Mouse (Mus musculus) intestine, embryonic 14.5 days (tissue): ENCODE data around the gene Ywhab. TPM values are rescaled to one million over a fixed set of nuclear protein-coding genes. Genes with fewer than 3 reads are reported as not detected.

Experiments
- ATAC-seq: fragments of 200-750 bp; cut with Nextera tagmentation; replicated peaks from 2 replicates; pipeline ENCODE4 v1.8.0; 2017; ENCODE audit warnings: low read depth, moderate number of reproducible peaks, moderate TSS enrichment, moderate library complexity; ENCODE audit not compliant: low FRiP score, low TSS enrichment
- DNase-seq: peaks from one replicate; pipeline ENCODE4 v3.0.0-alpha.2; 2018; ENCODE audit warnings: low spot score
- H3K27ac ChIP-seq: fragments of 300-500 bp; sonication (generic); 2 replicates; pipeline ENCODE4 v1.5.1; 2014; ENCODE audit warnings: low read depth, mild to moderate bottlenecking, control low read depth
- H3K27me3 ChIP-seq: fragments of 300-500 bp; sonication (generic); replicated peaks from 2 replicates; pipeline ENCODE4 v1.6.1; 2014; ENCODE audit warnings: low read length, control low read depth; ENCODE audit not compliant: control insufficient read depth, insufficient read depth
- H3K36me3 ChIP-seq: fragments of 300-500 bp; sonication (generic); 2 replicates; pipeline ENCODE4 v1.6.1; 2014; ENCODE audit warnings: low read length, control low read depth; ENCODE audit not compliant: control insufficient read depth, insufficient read depth
- H3K4me1 ChIP-seq: fragments of 300-500 bp; sonication (generic); replicated peaks from 2 replicates; pipeline ENCODE4 v1.6.1; 2014; ENCODE audit warnings: low read length, control low read depth, mixed read lengths; ENCODE audit not compliant: control insufficient read depth, insufficient read depth
- H3K4me2 ChIP-seq: fragments of 300-500 bp; sonication (generic); 2 replicates; pipeline ENCODE4 v1.6.1; 2014; ENCODE audit warnings: low read length
- H3K4me3 ChIP-seq: fragments of 300-500 bp; sonication (generic); 2 replicates; pipeline ENCODE4 v1.5.1; 2014; ENCODE audit warnings: low read depth, low read length, control low read depth, mixed read lengths
- H3K9ac ChIP-seq: fragments of 300-500 bp; sonication (generic); 2 replicates; pipeline ENCODE4 v1.6.1; 2014; ENCODE audit warnings: mild to moderate bottlenecking, low read length
- H3K9me3 ChIP-seq: fragments of 300-500 bp; sonication (generic); 2 replicates; pipeline ENCODE4 v1.6.1; 2016; ENCODE audit warnings: low read length, control low read depth; ENCODE audit not compliant: control insufficient read depth
- WGBS: fragments of 180-500 bp; shearing (Covaris S2); extraction: QIAGEN DNeasy Blood & Tissue Kit; methylation state at CpG from one replicate; pipeline ENCODE4 v1.1.7; 2014; 5-methylcytosine and 5-hydroxymethylcytosine counted together
- polyA plus RNA-seq: library from polyadenylated mRNA; unstranded; fragments of >200 nt; fragmentation: Nextera tagmentation; extraction: Ambion mirVana; gene quantifications from 2 replicates; pipeline ENCODE4 v1.2.1, GENCODE M21; 2014

Gene Ywhab
- 286 and 289 TPM in 2 replicates for polyA plus RNA-seq

- no peak for DNase-seq
These were observed at the start of gene Ywhab for GRCm38 (mm10) chr2:163994654-163994976. Ywhab (plus strand) TSS chr2:163994960.

GRCm38 (mm10) chr2:163946221-163946620, 48.5 kb upstream of the Ywhab start:
- Histone ChIP-seq H3K4me3 (no peak overlapping the region), H3K4me2 (no peak overlapping the region), H3K9ac (no peak overlapping the region), H3K9me3 (no peaks in the 10 kb centered on the region), H3K27ac (no peak overlapping the region), H3K36me3 (no peaks in the 10 kb centered on the region), H3K4me1 (no peaks in the 10 kb centered on the region), H3K27me3 (no peaks in the 10 kb centered on the region)
- ATAC-seq (no peak), DNase-seq (no peak)
- 65% methylated on average over 15 of the region's 15 CpGs for WGBS

More at GRCm38 (mm10) chr2:163994654-163994976, at the start of gene Ywhab:
- peaks cover 16% of the 10 kb centered on the region for H3K4me1 ChIP-seq
- H3K27ac ChIP-seq, result peak within 1 kb of the TSS; percentile 96
- H3K9ac ChIP-seq, result peak within 1 kb of the TSS; percentile 91
- peaks cover 15% of the 10 kb centered on the region; the same call in 1 of the 2 replicates for H3K36me3 ChIP-seq
- peak within 1 kb of the TSS; percentile 67 for H3K4me2 ChIP-seq
- H3K4me3 ChIP-seq, result peak within 1 kb of the TSS; percentile 97
- H3K9me3 ChIP-seq, result no peaks in the 10 kb centered on the region
- H3K27me3 ChIP-seq, result no peaks in the 10 kb centered on the region
- WGBS, result 0% methylated on average over 14 of the region's 14 CpGs
- no peak for ATAC-seq

DNA sequence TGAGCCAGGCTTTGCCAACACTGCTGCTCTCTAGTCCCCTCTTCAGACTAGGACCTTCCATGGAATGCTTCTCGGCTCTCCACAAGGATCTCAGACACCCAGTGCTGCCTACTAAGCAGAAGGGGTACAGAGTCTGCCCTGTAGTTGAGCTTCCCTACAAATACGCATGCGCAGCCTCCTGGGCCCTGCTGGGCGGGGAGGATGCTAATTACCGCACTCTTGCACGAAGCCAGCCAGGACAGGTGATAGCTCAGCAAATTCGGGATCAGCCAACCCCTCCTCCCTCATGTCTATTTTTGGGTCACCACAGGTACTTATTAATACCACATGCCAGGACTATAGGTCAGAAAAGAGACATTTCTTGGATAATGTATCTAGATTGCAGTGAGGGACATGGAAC, 46.8 kb upstream of the Ywhab start:
- DNase-seq (no peak), ATAC-seq (no peak)
- H3K9ac ChIP-seq, result no peak overlapping the region
- H3K27me3 ChIP-seq, result no peaks in the 10 kb centered on the region
- 73% methylated on average over 7 of the region's 7 CpGs for WGBS
- H3K36me3 ChIP-seq, result no peaks in the 10 kb centered on the region
- no peaks in the 10 kb centered on the region for H3K4me1 ChIP-seq
- no peaks in the 10 kb centered on the region for H3K9me3 ChIP-seq
- H3K27ac ChIP-seq, result no peak overlapping the region
- no peak overlapping the region for H3K4me3 ChIP-seq
- no peak overlapping the region for H3K4me2 ChIP-seq

DNA sequence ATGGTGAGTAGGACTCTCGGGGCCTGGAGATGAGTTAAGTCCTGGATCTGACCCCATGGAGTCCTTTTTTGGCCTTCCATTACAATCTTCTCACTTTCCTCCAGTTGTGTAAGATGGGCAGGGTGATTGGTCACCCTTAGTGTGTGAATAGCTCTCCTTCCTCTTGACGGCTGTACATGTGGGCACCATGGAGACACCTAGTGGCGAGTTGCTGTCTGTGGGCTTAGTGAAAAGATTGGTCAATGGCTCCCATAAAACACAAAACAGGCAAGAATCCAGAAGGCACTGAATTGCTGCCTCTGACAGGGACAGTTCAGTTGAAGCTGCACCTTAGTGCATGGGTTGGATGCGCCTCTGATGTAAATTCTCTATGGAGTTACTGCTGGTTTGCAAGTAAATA, 43.0 kb upstream of the Ywhab start:
- DNase-seq (peak; percentile 69), ATAC-seq (peak; percentile 72; the same call in 1 of the 2 replicates)
- no peak overlapping the region for H3K27ac ChIP-seq
- no peaks in the 10 kb centered on the region for H3K9me3 ChIP-seq
- H3K27me3 ChIP-seq, result no peaks in the 10 kb centered on the region
- H3K4me1 ChIP-seq, result no peaks in the 10 kb centered on the region
- H3K9ac ChIP-seq, result no peak overlapping the region
- WGBS, result 17% methylated on average over 4 of the region's 4 CpGs
- no peak overlapping the region for H3K4me2 ChIP-seq
- no peak overlapping the region for H3K4me3 ChIP-seq
- no peaks in the 10 kb centered on the region for H3K36me3 ChIP-seq

DNA sequence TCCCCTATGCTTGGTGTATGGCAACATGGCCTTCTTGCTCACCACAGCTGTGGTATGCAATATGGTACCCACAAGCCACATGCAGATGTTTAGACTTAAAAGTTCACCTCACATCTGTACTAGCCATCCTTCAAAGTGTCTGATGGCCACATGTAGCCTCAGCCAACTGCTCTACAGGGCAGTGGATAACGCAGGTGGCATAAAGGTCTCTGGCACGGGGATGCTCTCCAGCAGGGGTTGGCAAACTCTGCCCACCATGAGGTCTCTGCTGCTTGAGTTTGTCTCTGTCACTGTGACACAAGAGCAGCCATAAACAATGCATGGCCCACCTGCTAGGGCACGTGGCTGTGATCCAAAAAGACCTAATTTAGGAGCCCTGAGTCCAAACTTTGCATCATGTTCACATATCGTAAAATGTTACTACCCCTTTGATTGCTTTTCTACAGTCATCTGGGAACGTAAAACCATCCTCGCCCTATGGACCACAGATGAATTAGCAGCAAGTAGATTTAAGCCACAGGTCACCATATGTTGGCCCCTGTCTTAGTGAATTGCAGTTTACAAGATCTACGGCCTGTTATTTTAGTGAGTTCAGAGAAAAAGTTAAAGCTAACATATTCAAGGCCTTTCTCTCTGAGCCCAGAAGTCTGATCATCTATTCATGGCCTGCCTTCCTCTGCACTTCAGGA, 41.0 kb upstream of the Ywhab start:
- Histone ChIP-seq H3K4me1 (no peaks in the 10 kb centered on the region), H3K36me3 (no peaks in the 10 kb centered on the region), H3K4me3 (no peak overlapping the region), H3K9me3 (peaks cover 3% of the 10 kb centered on the region; the same call in 1 of the 2 replicates), H3K4me2 (no peak overlapping the region), H3K27ac (no peak overlapping the region), H3K27me3 (no peaks in the 10 kb centered on the region), H3K9ac (no peak overlapping the region)
- WGBS, result 42% methylated on average over 7 of the region's 7 CpGs
- no peak for DNase-seq
- ATAC-seq, result no peak

GRCm38 (mm10) chr2:163964606-163965560, 29.9 kb upstream of the Ywhab start:
- no peak overlapping the region for H3K4me2 ChIP-seq
- H3K4me3 ChIP-seq, result no peak overlapping the region
- no peaks in the 10 kb centered on the region for H3K4me1 ChIP-seq
- 61% methylated on average over 18 of the region's 19 CpGs for WGBS
- no peaks in the 10 kb centered on the region for H3K9me3 ChIP-seq
- no peak overlapping the region for H3K9ac ChIP-seq
- H3K27ac ChIP-seq, result no peak overlapping the region
- ATAC-seq, result no peak
- no peaks in the 10 kb centered on the region for H3K36me3 ChIP-seq
- H3K27me3 ChIP-seq, result no peaks in the 10 kb centered on the region
- no peak for DNase-seq

- no peak overlapping the region for H3K4me2 ChIP-seq
- no peaks in the 10 kb centered on the region for H3K4me1 ChIP-seq
- ATAC-seq (no peak), DNase-seq (no peak)
- no peaks in the 10 kb centered on the region for H3K9me3 ChIP-seq
- WGBS, result 74% methylated on average over 7 of the region's 7 CpGs
- H3K4me3 ChIP-seq, result no peak overlapping the region
- no peak overlapping the region for H3K27ac ChIP-seq
- no peaks in the 10 kb centered on the region for H3K27me3 ChIP-seq
- H3K36me3 ChIP-seq, result no peaks in the 10 kb centered on the region
- H3K9ac ChIP-seq, result no peak overlapping the region
These were observed 29.1 kb upstream of the Ywhab start for GRCm38 (mm10) chr2:163965706-163966105.

GRCm38 (mm10) chr2:163968581-163968980, 26.2 kb upstream of the Ywhab start:
- ATAC-seq, result no peak

More at GRCm38 (mm10) chr2:163968581-163968980, 26.2 kb upstream of the Ywhab start:
- Histone ChIP-seq H3K27ac (no peak overlapping the region), H3K9ac (no peak overlapping the region), H3K27me3 (no peaks in the 10 kb centered on the region), H3K36me3 (no peaks in the 10 kb centered on the region), H3K9me3 (no peaks in the 10 kb centered on the region), H3K4me2 (no peak overlapping the region), H3K4me3 (no peak overlapping the region), H3K4me1 (no peaks in the 10 kb centered on the region)
- WGBS, result 5% methylated on average over 5 of the region's 5 CpGs
- peak; percentile 80 for DNase-seq
